Mouse (Mus musculus): Measurements from ENCODE around the gene Pfdn5. TPM values are rescaled to one million over a fixed set of nuclear protein-coding genes. Genes with fewer than 3 reads are reported as not detected.

The Pfdn5 gene
- polyA plus RNA-seq, 1 experiment from 2014 or later, result 514 TPM

DNA sequence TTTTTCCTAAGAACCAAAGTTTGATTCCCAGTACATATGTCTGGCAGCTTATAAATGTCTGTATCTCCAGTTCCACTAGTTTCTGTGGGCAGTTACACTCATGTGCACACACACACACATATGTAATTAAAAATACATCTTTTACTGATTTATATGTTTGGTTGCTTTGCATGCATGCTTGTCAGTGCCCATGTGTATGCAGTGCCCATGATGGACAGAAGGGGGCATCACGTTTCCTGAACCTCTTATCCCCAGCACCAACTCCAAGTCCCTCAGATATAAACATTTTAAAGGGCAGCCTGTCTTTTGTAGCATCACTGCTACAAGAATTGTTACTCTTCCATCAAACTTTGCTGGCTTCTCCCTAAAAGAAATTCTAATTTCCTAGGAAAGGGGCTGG lies 15.7 kb downstream of the Pfdn5 start:
- Histone ChIP-seq H3K27me3 (ENCODE audit: control insufficient read depth, insufficient read depth, low read length) (no peaks in the 10 kb centered on the region), H3K4me2 (replicated peaks; ENCODE audit: low read depth, low read length) (no peak overlapping the region), H3K4me3 (ENCODE audit: low read depth, low read length) (no peak overlapping the region), H3K4me1 (ENCODE audit: control insufficient read depth, insufficient read depth, low read length) (no peaks in the 10 kb centered on the region), H3K9ac (replicated peaks; ENCODE audit: low read depth, low read length) (no peak overlapping the region), H3K9me3 (ENCODE audit: control insufficient read depth, low read depth, low read length) (no peaks in the 10 kb centered on the region), H3K36me3 (ENCODE audit: control insufficient read depth, insufficient read depth, low read length) (peaks cover 45% of the 10 kb centered on the region), H3K27ac (ENCODE audit: low read length) (no peak overlapping the region)
- no peak for ATAC-seq (ENCODE audit: insufficient number of reproducible peaks, insufficient read depth, low FRiP score, low read depth)
- WGBS, result 22% methylated on average over 1 of the region's 1 CpGs

DNA sequence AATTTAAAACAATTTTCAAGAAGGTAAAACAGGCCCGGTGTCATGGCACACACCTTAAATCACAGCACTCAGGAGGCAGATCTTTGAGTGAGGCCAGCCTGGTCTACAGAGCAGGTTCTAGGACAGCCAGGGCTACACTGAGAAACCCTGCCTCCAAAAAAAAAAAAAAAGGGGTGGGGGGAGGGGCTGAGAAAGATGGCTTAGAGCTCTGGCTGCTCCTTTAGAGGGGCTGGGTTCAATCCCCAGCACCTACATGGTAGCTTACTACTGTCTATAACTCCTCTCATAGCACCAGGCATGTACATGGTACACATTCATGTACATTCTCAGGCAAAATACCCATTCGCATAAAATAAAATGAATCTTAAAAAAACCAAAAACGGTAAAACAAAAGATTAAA lies 18.6 kb downstream of the Pfdn5 start:
- no peaks in the 10 kb centered on the region for H3K27me3 ChIP-seq (ENCODE audit: control insufficient read depth, insufficient read depth, low read length)
- 94% methylated on average over 3 of the region's 3 CpGs for WGBS
- no peaks in the 10 kb centered on the region for H3K9me3 ChIP-seq (ENCODE audit: control insufficient read depth, low read depth, low read length)
- H3K36me3 ChIP-seq (ENCODE audit: control insufficient read depth, insufficient read depth, low read length), result peaks cover 25% of the 10 kb centered on the region
- H3K9ac ChIP-seq (replicated peaks; ENCODE audit: low read depth, low read length), result no peak overlapping the region
- peaks cover under 1% of the 10 kb centered on the region; the same call in 1 of the 2 replicates for H3K4me1 ChIP-seq (ENCODE audit: control insufficient read depth, insufficient read depth, low read length)
- no peak overlapping the region for H3K4me2 ChIP-seq (replicated peaks; ENCODE audit: low read depth, low read length)
- no peak for ATAC-seq (ENCODE audit: insufficient number of reproducible peaks, insufficient read depth, low FRiP score, low read depth)
- H3K27ac ChIP-seq (ENCODE audit: low read length), result no peak overlapping the region
- no peak overlapping the region for H3K4me3 ChIP-seq (ENCODE audit: low read depth, low read length)

GRCm38 (mm10) chr15:102346444-102346843 lies 20.5 kb downstream of the Pfdn5 start:
- Histone ChIP-seq H3K4me3 (ENCODE audit: low read depth, low read length) (no peak overlapping the region), H3K9me3 (ENCODE audit: control insufficient read depth, low read depth, low read length) (no peaks in the 10 kb centered on the region), H3K27ac (ENCODE audit: low read length) (no peak overlapping the region), H3K4me1 (ENCODE audit: control insufficient read depth, insufficient read depth, low read length) (peaks cover 10% of the 10 kb centered on the region; the same call in 1 of the 2 replicates), H3K36me3 (ENCODE audit: control insufficient read depth, insufficient read depth, low read length) (peaks cover 19% of the 10 kb centered on the region), H3K27me3 (ENCODE audit: control insufficient read depth, insufficient read depth, low read length) (no peaks in the 10 kb centered on the region), H3K9ac (replicated peaks; ENCODE audit: low read depth, low read length) (no peak overlapping the region), H3K4me2 (replicated peaks; ENCODE audit: low read depth, low read length) (no peak overlapping the region)
- WGBS, result 57% methylated on average over 4 of the region's 4 CpGs
- no peak for ATAC-seq (ENCODE audit: insufficient number of reproducible peaks, insufficient read depth, low FRiP score, low read depth)

- WGBS, result under 1% methylated on average over 56 of the region's 56 CpGs
- peaks cover 10% of the 10 kb centered on the region; the same call in 1 of the 2 replicates for H3K4me1 ChIP-seq (ENCODE audit: control insufficient read depth, insufficient read depth, low read length)
- ATAC-seq (ENCODE audit: insufficient number of reproducible peaks, insufficient read depth, low FRiP score, low read depth), result peak; percentile 85
- H3K9ac ChIP-seq (replicated peaks; ENCODE audit: low read depth, low read length), result peak within 1 kb of the TSS; percentile 82
- no peaks in the 10 kb centered on the region for H3K27me3 ChIP-seq (ENCODE audit: control insufficient read depth, insufficient read depth, low read length)
- H3K36me3 ChIP-seq (ENCODE audit: control insufficient read depth, insufficient read depth, low read length), result peaks cover 11% of the 10 kb centered on the region
- peak within 1 kb of the TSS; percentile 71 for H3K27ac ChIP-seq (ENCODE audit: low read length)
- H3K4me2 ChIP-seq (replicated peaks; ENCODE audit: low read depth, low read length), result peak within 1 kb of the TSS; percentile 88
- peak within 1 kb of the TSS; percentile 83 for H3K4me3 ChIP-seq (ENCODE audit: low read depth, low read length)
- no peaks in the 10 kb centered on the region for H3K9me3 ChIP-seq (ENCODE audit: control insufficient read depth, low read depth, low read length)
These were observed 24.4 kb downstream of the Pfdn5 start, which contains the start of gene Aaas for GRCm38 (mm10) chr15:102350138-102350941. Aaas (minus strand) TSS chr15:102350771.

- Histone ChIP-seq H3K27ac (ENCODE audit: low read length) (peak overlapping the region; percentile 52; the same call in 1 of the 2 replicates), H3K9ac (replicated peaks; ENCODE audit: low read depth, low read length) (peak overlapping the region; percentile 29), H3K36me3 (ENCODE audit: control insufficient read depth, insufficient read depth, low read length) (peaks cover 9% of the 10 kb centered on the region), H3K27me3 (ENCODE audit: control insufficient read depth, insufficient read depth, low read length) (no peaks in the 10 kb centered on the region), H3K9me3 (ENCODE audit: control insufficient read depth, low read depth, low read length) (no peaks in the 10 kb centered on the region), H3K4me1 (ENCODE audit: control insufficient read depth, insufficient read depth, low read length) (peaks cover 10% of the 10 kb centered on the region; the same call in 1 of the 2 replicates), H3K4me2 (replicated peaks; ENCODE audit: low read depth, low read length) (peak overlapping the region; percentile 57), H3K4me3 (ENCODE audit: low read depth, low read length) (peak overlapping the region; percentile 83)
- WGBS, result 8% methylated on average over 11 of the region's 11 CpGs
- peak; percentile 1; the same call in 1 of the 2 replicates for ATAC-seq (ENCODE audit: insufficient number of reproducible peaks, insufficient read depth, low FRiP score, low read depth)
These were observed 25.0 kb downstream of the Pfdn5 start for GRCm38 (mm10) chr15:102350942-102351291.

DNA sequence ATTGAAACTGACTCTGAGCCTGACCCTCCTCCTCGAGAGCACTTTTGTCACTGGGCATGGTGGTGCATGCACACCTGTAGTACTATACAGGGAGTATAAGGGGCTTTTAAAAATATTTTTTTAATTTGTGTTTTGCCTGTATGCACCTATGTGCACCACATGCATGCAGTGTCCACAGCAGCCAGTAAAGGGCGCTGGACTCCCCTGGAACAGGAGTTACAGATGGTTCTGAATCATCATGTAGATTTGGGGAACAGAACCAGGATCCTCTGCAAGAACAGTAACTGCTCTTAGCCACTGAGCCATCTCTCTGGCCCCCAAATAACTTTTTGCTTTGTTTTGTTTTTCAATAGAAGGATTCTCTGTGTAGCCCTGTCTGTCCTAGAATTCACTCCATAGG lies 26.3 kb downstream of the Pfdn5 start:
- H3K9ac ChIP-seq (replicated peaks; ENCODE audit: low read depth, low read length), result no peak overlapping the region
- no peaks in the 10 kb centered on the region; the same call in 1 of the 2 replicates for H3K36me3 ChIP-seq (ENCODE audit: control insufficient read depth, insufficient read depth, low read length)
- 58% methylated on average over 2 of the region's 2 CpGs for WGBS
- H3K4me1 ChIP-seq (ENCODE audit: control insufficient read depth, insufficient read depth, low read length), result peaks cover 10% of the 10 kb centered on the region; the same call in 1 of the 2 replicates
- no peaks in the 10 kb centered on the region for H3K27me3 ChIP-seq (ENCODE audit: control insufficient read depth, insufficient read depth, low read length)
- H3K4me2 ChIP-seq (replicated peaks; ENCODE audit: low read depth, low read length), result no peak overlapping the region
- ATAC-seq (ENCODE audit: insufficient number of reproducible peaks, insufficient read depth, low FRiP score, low read depth), result no peak
- no peak overlapping the region for H3K27ac ChIP-seq (ENCODE audit: low read length)
- H3K4me3 ChIP-seq (ENCODE audit: low read depth, low read length), result no peak overlapping the region
- H3K9me3 ChIP-seq (ENCODE audit: control insufficient read depth, low read depth, low read length), result no peaks in the 10 kb centered on the region

DNA sequence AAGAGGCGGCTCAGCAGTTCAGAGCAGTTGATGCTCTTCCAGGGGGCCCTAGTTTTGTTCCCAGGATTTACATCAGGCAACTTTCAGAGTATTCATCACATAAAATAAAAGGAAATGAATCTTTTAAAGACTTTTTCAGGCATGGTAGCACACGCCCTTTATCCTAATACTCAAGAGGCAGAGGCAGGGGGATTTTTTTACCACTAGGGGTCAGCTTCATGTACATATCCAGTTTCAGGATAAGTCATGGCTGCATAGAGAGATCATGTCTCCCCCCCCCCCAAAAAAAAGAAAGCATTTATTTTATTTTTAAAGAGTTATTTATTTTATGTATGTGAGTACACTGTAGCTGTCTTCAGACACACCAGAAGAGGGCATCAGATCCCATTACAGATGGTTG lies 28.1 kb downstream of the Pfdn5 start:
- Histone ChIP-seq H3K27ac (ENCODE audit: low read length) (no peak overlapping the region), H3K36me3 (ENCODE audit: control insufficient read depth, insufficient read depth, low read length) (no peaks in the 10 kb centered on the region), H3K4me3 (ENCODE audit: low read depth, low read length) (no peak overlapping the region), H3K27me3 (ENCODE audit: control insufficient read depth, insufficient read depth, low read length) (0 out of 2 replicates have a peak, but pooled peaks cover 6% of the 10 kb centered on the region), H3K4me1 (ENCODE audit: control insufficient read depth, insufficient read depth, low read length) (peaks cover 17% of the 10 kb centered on the region; the same call in 1 of the 2 replicates), H3K9me3 (ENCODE audit: control insufficient read depth, low read depth, low read length) (no peaks in the 10 kb centered on the region), H3K9ac (replicated peaks; ENCODE audit: low read depth, low read length) (no peak overlapping the region), H3K4me2 (replicated peaks; ENCODE audit: low read depth, low read length) (no peak overlapping the region)
- no peak for ATAC-seq (ENCODE audit: insufficient number of reproducible peaks, insufficient read depth, low FRiP score, low read depth)
- WGBS, result 86% methylated on average over 2 of the region's 2 CpGs

DNA sequence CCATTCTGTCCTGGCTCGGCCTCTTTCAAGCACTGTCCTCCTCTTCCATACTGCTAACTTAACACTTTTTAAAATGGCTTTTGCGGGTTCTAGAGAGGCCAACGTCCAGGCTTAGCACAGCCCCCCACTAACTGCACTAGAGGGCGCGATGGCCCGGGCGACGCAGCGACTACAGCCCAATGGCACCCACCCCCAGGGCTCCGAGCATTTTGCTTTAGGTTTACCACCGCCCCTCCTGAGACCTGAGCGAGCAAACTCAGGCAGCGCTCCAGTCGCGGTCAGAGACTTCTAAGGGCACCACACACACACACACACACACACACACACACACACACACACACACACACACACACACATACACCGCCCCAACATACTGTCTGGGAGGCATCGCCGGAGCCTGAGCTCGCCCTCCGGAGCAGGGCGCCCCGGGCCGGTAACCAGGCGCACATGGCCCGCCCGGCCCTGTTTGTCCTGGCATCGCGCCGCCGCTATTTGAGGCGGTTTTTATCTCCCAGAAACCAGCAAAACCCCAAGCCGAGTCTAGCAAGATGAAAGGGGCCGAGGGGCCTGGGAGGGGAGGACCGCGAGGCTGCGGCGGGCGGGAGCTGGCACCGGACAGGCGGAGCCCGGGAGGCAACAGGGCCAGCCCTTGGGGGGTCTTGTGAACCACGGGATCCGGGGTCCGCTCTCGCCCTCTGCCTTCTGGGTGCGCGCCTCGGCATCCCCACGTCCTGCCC lies 29.4 kb downstream of the Pfdn5 start:
- Histone ChIP-seq H3K9me3 (ENCODE audit: control insufficient read depth, low read depth, low read length) (no peaks in the 10 kb centered on the region), H3K4me1 (ENCODE audit: control insufficient read depth, insufficient read depth, low read length) (peaks cover 11% of the 10 kb centered on the region; the same call in 1 of the 2 replicates), H3K4me2 (replicated peaks; ENCODE audit: low read depth, low read length) (peak overlapping the region; percentile 96), H3K9ac (replicated peaks; ENCODE audit: low read depth, low read length) (peak overlapping the region; percentile 53), H3K27me3 (ENCODE audit: control insufficient read depth, insufficient read depth, low read length) (0 out of 2 replicates have a peak, but pooled peaks cover 7% of the 10 kb centered on the region), H3K4me3 (ENCODE audit: low read depth, low read length) (peak overlapping the region; percentile 53), H3K27ac (ENCODE audit: low read length) (peak overlapping the region; percentile 80), H3K36me3 (ENCODE audit: control insufficient read depth, insufficient read depth, low read length) (no peaks in the 10 kb centered on the region)
- WGBS, result under 1% methylated on average over 47 of the region's 49 CpGs
- peak; percentile 40; the same call in 1 of the 2 replicates for ATAC-seq (ENCODE audit: insufficient number of reproducible peaks, insufficient read depth, low FRiP score, low read depth)

Data from stomach, embryonic 14.5 days (tissue).